Mouse (Mus musculus) stomach, postnatal 0 days (tissue): ENCODE data around the gene Myo1c.

Experiments used
- CTCF ChIP-seq: IDR thresholded peaks from 2 replicates; pipeline ENCODE4 v1.5.1; 2016; ENCODE audit warnings: antibody characterized with exemption, low read depth, mild to moderate bottlenecking, moderate library complexity
- EP300 ChIP-seq: optimal IDR thresholded peaks from 2 replicates; pipeline ENCODE3; 2016; ENCODE audit warnings: antibody characterized with exemption

GRCm38 (mm10) chr11:75643323-75643722, 7.0 kb upstream of the Myo1c start:
- TF ChIP-seq CTCF = no peak
- no peak for TF ChIP-seq EP300
